Mouse (Mus musculus) embryonic stem cell, embryonic (primary cell): ENCODE data around the gene Gpr153.

Experiments used
- CTCF ChIA-PET, 4 experiments: fragments of 300-600 bp in 2 of 4; fragments of 350-600 bp in 2 of 4; sonication (Branson Sonifier 250); formaldehyde crosslinking; loops; one replicate each; lab custom pipeline; 2022; ENCODE audit warnings: inconsistent platforms in 2 of 4; lab: Charles Lee
- POLR2A ChIA-PET, 4 experiments: fragments of 300-600 bp in 2 of 4; fragments of 350-600 bp in 2 of 4; sonication (Branson Sonifier 250); formaldehyde crosslinking; loops; one replicate each; lab custom pipeline; 2022; ENCODE audit warnings: antibody characterized with exemption in 4 of 4, inconsistent platforms in 1 of 4; lab: Charles Lee

Gene Gpr153

GRCm38 (mm10) chr4:152292102-152292765 is 18.2 kb downstream of the Gpr153 start:
- ChIA-PET POLR2A (interaction anchor here in 2 of 4 experiments (0.7 to 1.8 kb wide), 8 partner anchors 10 to 159 kb away, joined by 3 to 8 read pairs (median 3); partner anchors contain the start of gene Rpl22 (in 1 of the 2)), CTCF (interaction anchor here in 3 of 4 experiments (0.6 to 1.5 kb wide), 11 partner anchors 9 to 196 kb away, joined by 3 to 4 read pairs (median 3); partner anchors contain the start of gene Rnf207 (in 1 of the 3))

GRCm38 (mm10) chr4:152294188-152294929 is 20.3 kb downstream of the Gpr153 start:
- ChIA-PET POLR2A (interaction anchor here in 2 of 4 experiments (0.6 to 1.6 kb wide), 6 partner anchors 14 to 179 kb away, joined by 3 read pairs; partner anchors contain the start of genes Rnf207 (in 1 of the 2) and Tnfrsf25 (in 1 of the 2)), CTCF (interaction anchor here (0.6 to 2.4 kb wide), 16 partner anchors 9 to 156 kb away, joined by 3 to 9 read pairs (median 4); partner anchors contain the start of gene Rnf207 (in 1 of the 4))

DNA sequence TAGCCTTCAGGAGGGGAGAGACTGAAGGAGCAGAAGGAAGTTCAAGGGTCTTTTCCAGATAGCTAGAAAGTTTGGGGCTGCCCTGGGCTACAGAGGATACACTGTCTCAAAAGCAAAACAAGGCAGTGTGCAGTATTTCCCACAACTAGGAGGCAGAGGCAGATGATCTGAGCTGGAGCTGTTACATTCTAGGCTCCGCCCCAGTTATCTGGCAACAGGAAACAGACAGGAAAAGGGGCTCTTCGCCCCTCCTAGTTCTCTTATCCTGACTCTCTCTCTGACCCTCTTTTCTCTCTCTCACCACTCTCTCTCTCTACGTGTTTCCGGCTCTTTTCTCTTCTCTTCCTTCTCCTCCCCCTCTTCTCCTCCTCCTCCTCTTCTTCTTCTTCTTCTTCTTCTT is 21.9 kb downstream of the Gpr153 start:
- ChIA-PET POLR2A (interaction anchor here in 2 of 4 experiments (0.7 to 1.4 kb wide), 3 partner anchors 17 to 20 kb away, joined by 4 read pairs; no protein-coding TSS in a partner anchor), CTCF (interaction anchor here in 2 of 4 experiments (0.7 to 2.4 kb wide), 7 partner anchors 14 to 155 kb away, joined by 3 to 9 read pairs (median 4); partner anchors contain the start of gene Rnf207 (in 1 of the 2))

DNA sequence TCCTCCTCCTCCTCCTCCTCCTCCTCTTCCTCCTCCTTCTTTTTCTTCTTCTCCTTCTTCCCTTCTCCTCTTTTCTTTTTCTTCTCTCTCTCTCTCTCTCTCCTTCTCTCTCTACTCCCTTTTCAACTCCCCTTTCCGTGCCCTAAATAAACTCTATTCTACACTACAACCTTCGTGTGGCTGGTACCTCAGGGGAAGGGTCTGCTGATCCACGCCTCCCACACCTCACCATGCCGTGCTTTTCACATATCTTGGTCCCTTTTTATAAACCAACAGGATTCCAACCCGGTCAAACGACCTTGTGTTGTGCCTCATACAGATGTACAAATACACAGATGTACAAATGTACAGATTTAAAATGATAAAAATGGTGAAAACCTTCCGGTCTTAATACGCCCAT is 22.3 kb downstream of the Gpr153 start:
- POLR2A ChIA-PET, result interaction anchor here (0.6 to 2.1 kb wide), 27 partner anchors 9 to 322 kb away, joined by 3 to 21 read pairs (median 4); partner anchors contain the start of genes Rpl22 (in 3 of the 4), Espn (in 1 of the 4), Rnf207 (in 1 of the 4) and Zbtb48 (in 1 of the 4)

DNA sequence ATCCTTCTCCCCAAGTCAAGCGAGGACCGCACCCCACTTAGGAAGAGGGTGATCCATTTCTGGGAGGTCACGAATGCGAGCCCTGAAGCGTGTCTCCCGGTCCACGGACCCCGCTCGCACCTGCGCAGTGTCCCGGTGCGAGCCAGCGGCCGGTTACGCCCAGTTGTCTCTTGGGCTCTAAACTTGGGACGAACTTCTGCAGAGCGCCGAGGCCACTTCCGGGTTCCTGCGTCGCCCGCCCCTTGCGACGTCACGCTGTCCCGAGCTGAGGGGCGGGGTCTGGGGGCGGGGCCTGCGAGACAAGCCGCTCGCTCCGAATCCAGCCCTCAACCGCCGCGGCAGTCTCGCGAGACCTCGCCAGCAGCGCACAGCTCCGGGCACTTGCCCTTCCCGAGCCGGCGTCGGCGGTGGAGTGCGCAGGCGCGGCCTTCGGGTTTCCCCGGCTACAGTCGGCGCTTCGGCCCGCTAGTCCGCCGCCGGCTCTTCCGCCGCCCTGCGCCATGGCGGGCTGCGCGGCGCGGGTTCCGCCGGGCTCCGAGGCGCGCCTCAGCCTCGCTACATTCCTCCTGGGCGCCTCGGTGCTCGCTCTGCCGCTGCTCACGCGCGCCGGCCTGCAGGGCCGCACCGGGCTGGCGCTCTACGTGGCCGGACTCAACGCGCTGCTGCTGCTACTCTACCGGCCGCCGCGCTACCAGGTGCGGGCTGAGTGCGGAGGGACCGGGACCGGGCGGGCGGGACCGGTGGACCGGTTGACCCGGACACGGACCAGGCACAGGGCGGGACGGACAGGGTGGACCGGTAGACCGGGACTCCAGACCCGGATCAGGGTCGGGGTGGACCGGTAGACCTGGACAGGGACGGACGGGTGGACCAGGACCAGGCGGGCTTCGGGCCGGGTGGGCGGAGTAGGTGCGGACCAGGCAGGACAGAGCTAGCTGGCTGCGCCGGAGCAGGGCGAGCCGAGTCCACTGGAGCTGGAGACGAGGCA is 23.1 kb downstream of the Gpr153 start, which contains the start of gene Icmt:
Gene Icmt, plus strand, starts transcription at position 354 of the 988 bp plus-strand sequence.
- ChIA-PET CTCF (interaction anchor here in 3 of 4 experiments (0.6 to 2.6 kb wide), 23 partner anchors 11 to 1902 kb away, joined by 3 to 13 read pairs (median 4); partner anchors contain the start of genes Dnajc11 (in 1 of the 3) and Rnf207 (in 1 of the 3)), POLR2A (interaction anchor here (0.6 to 2.1 kb wide), 31 partner anchors 8 to 323 kb away, joined by 3 to 21 read pairs (median 4); partner anchors contain the start of genes Rpl22 (in 3 of the 4), Espn (in 1 of the 4), Rnf207 (in 1 of the 4) and Zbtb48 (in 1 of the 4))

More for the DNA sequence above, 22.3 kb downstream of the Gpr153 start:
- CTCF ChIA-PET, result interaction anchor here in 3 of 4 experiments (0.6 to 2.6 kb wide), 22 partner anchors 11 to 1903 kb away, joined by 3 to 13 read pairs (median 4); partner anchors contain the start of gene Rnf207 (in 1 of the 3)

GRCm38 (mm10) chr4:152298836-152299235 is 24.8 kb downstream of the Gpr153 start:
- CTCF ChIA-PET, result interaction anchor here in 2 of 4 experiments (0.7 to 2.6 kb wide), 2 partner anchors 20 kb away, joined by 3 to 13 read pairs; partner anchors contain the start of gene Rnf207 (in 2 of the 2)
- POLR2A ChIA-PET, result interaction anchor here in 1 of 4 experiments (1.0 to 1.8 kb wide), 4 partner anchors 11 to 39 kb away, joined by 3 to 5 read pairs (median 4); partner anchors contain the start of gene Chd5

DNA sequence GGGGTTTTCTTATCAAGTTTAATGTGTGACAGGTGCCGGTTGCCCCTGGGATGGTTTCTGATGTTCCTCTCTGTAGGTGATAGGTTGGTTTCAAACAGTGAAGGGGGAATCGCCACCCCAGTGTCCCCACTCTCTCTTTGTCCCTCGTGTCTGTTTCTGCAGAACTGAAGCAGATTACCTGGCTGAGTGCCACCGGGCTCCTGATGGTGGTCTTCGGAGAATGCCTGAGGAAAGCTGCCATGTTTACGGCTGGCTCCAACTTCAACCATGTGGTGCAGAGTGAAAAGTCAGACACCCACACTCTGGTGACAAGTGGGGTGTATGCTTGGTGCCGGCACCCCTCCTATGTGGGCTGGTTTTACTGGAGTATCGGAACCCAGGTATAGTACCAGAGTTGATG is 26.3 kb downstream of the Gpr153 start:
- ChIA-PET POLR2A (interaction anchor here in 1 of 4 experiments (0.8 to 1.3 kb wide), 4 partner anchors 9 to 37 kb away, joined by 3 to 4 read pairs (median 3); no protein-coding TSS in a partner anchor), CTCF (interaction anchor here in 1 of 4 experiments (0.6 to 1.5 kb wide), 2 partner anchors 18 to 126 kb away, joined by 3 read pairs; partner anchors contain the start of gene Rnf207)

DNA sequence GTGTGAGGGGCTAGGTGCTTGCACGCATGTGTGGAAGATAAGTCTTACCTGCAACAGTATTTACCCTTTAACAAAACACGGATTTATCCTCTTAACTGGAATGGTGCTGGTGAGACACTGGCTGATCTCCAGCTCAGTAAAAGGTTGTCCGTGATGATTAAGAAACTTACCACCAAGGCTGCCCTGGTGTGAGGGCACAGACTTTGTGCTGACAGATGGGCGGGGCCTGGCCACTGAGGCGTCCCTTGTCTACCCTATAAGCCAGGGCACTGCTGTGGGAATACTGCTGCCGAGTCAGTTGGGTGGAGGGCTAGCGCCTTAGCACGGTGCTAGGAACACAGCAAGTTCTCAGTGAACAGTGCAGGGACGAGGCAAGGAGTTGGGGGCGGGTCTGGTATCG is 28.0 kb downstream of the Gpr153 start:
- POLR2A ChIA-PET, result interaction anchor here in 2 of 4 experiments (1.2 to 1.6 kb wide), 3 partner anchors 10 to 14 kb away, joined by 3 read pairs; no protein-coding TSS in a partner anchor

GRCm38 (mm10) chr4:152303172-152303571 is 29.1 kb downstream of the Gpr153 start:
- CTCF ChIA-PET, result interaction anchor here in 3 of 4 experiments (0.5 to 1.6 kb wide), 6 partner anchors 9 to 149 kb away, joined by 3 to 6 read pairs (median 4); partner anchors contain the start of gene Rnf207 (in 1 of the 3)
- POLR2A ChIA-PET, result interaction anchor here in 2 of 4 experiments (1.2 to 1.7 kb wide), 3 partner anchors 12 to 30 kb away, joined by 3 to 5 read pairs (median 3); no protein-coding TSS in a partner anchor

More for the DNA sequence above, 28.0 kb downstream of the Gpr153 start:
- CTCF ChIA-PET, result interaction anchor here in 1 of 4 experiments (1.5 kb wide), 2 partner anchors 17 to 30 kb away, joined by 3 to 4 read pairs; partner anchors contain the start of gene Rnf207

- POLR2A ChIA-PET, result interaction anchor here in 2 of 4 experiments (0.6 to 1.9 kb wide), 8 partner anchors 8 to 45 kb away, joined by 3 to 10 read pairs (median 4); partner anchors contain the start of genes Icmt (in 1 of the 2) and Rpl22 (in 1 of the 2)
- CTCF ChIA-PET, result interaction anchor here (0.6 to 3.9 kb wide), 9 partner anchors 14 to 1022 kb away, joined by 3 to 15 read pairs (median 4); partner anchors contain the start of gene Rnf207 (in 2 of the 4)
Observed at GRCm38 (mm10) chr4:152304685-152305084, 30.7 kb downstream of the Gpr153 start.

- ChIA-PET POLR2A (interaction anchor here in 2 of 4 experiments (1.1 to 2.0 kb wide), 6 partner anchors 9 to 16 kb away, joined by 3 to 8 read pairs (median 5); partner anchors contain the start of gene Icmt (in 2 of the 2)), CTCF (interaction anchor here in 2 of 4 experiments (0.6 to 3.9 kb wide), 2 partner anchors 8 to 13 kb away, joined by 6 to 15 read pairs; partner anchors contain the start of gene Rnf207 (in 1 of the 2))
Observed at GRCm38 (mm10) chr4:152305991-152306390, 32.0 kb downstream of the Gpr153 start.

DNA sequence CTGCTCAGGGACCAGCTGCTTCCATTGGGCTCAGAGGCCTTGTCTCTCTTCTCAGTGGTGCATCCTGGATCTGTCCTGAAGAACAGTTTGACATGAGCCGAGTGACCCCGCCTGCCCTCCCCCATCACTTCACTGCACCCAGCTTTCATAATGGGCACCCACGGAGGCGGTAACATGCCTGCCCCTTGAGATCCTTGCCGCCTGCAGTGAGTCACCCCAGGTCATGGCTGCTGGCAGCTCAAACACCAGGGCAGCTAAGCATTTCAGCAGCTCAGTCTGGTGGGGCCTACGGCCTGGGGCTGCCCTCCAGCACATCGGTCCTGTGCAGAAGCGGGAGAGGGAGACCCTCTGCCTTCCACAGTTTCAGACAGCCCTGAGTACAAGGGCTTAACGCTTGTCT is 33.5 kb downstream of the Gpr153 start:
- CTCF ChIA-PET, result interaction anchor here (0.6 to 3.9 kb wide), 8 partner anchors 10 to 154 kb away, joined by 3 to 15 read pairs (median 4); partner anchors contain the start of genes Rnf207 (in 3 of the 4) and Icmt (in 1 of the 4)
- POLR2A ChIA-PET, result interaction anchor here in 3 of 4 experiments (0.5 to 5.0 kb wide), 14 partner anchors 8 to 103 kb away, joined by 3 to 23 read pairs (median 3); partner anchors contain the start of genes Rnf207 (in 2 of the 3), Hes3 (in 1 of the 3), Icmt (in 1 of the 3) and Rpl22 (in 1 of the 3)

DNA sequence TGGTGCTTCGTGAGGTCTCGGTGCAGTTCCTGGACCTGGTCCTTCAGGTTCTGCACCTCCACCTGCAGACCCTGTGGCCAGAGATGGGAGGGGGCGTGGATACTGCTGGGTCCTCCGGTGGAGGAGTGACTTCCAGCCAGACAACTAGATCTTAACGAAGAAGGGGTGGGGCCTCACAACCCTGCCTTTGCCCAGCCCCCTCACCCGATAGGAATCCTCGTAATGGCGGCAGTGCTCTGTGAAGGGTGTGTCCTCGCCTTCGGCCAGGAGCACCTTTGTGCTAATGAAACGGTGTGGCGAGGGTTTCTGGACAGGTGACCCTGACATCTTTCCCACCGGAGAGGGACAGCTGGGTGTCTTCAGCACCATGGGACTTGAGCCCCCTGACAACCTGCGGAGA is 38.2 kb downstream of the Gpr153 start:
- CTCF ChIA-PET, result interaction anchor here in 3 of 4 experiments (0.6 to 1.2 kb wide), 4 partner anchors 13 to 1029 kb away, joined by 3 to 4 read pairs (median 3); partner anchors contain the start of gene Rpl22 (in 1 of the 3)
- POLR2A ChIA-PET, result interaction anchor here in 2 of 4 experiments (1.0 to 9.3 kb wide), 7 partner anchors 9 to 18 kb away, joined by 3 to 79 read pairs (median 6); partner anchors contain the start of genes Rpl22 (in 2 of the 2) and Icmt (in 1 of the 2)

- ChIA-PET POLR2A (interaction anchor here in 3 of 4 experiments (0.6 to 9.3 kb wide), 12 partner anchors 8 to 270 kb away, joined by 3 to 79 read pairs (median 5); partner anchors contain the start of genes Rpl22 (in 2 of the 3) and Icmt (in 1 of the 3)), CTCF (interaction anchor here (0.6 to 1.4 kb wide), 17 partner anchors 10 to 1758 kb away, joined by 3 to 5 read pairs (median 4); partner anchors contain the start of gene Rpl22 (in 1 of the 4))
Observed at GRCm38 (mm10) chr4:152313211-152313632, 39.2 kb downstream of the Gpr153 start.
